Comparison of ENCODE assay signal across 12 mouse cellular contexts in the genomic region with DNA sequence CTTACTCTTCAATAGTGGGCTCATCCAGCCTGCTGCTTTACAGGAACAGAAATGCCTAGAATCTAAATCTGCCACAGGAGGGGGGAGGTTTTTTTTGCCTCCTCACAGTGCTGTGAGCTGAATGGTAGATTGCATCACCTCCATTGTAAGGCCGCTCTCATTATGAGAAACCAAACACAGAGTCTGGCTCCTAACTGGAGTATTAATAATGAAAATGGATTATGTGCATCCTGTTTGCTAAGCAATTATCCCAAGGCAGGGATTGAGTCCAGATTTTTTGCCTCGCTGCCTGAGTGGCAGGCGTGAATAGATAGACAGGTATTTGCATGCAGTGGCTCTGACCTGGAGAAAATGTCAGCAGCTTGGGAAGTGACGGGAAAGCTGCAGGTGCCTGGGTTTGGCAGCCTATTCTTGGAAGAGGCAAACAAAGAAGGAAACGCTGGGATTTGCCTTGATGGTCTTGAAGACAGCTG.
DNase-seq lines count a peak whose midpoint lies in the region; ATAC-seq lines count a peak whose summit lies in the region.
"Had no signal": no experiment of that assay in that cellular context is flagged by ENCODE, and none has a peak within 500 bp of the region (broad histone marks: within the 10 kb centered on the region; RNA-seq: fewer than 3 reads in every experiment).

No protein-coding gene starts in this region.

- WGBS in midbrain, embryonic 10.5 days = 48% methylated on average over 5 of the region's 5 CpGs
- 73% methylated on average over 5 of the region's 5 CpGs for WGBS in kidney, embryonic 16.5 days

- H3K4me1 ChIP-seq in midbrain, embryonic 10.5 days = peaks cover 15% of the 10 kb centered on the region
- H3K4me1 ChIP-seq in kidney, embryonic 16.5 days (ENCODE audit: insufficient read depth, low read length) = 0 out of 2 replicates have a peak, but pooled peaks cover 3% of the 10 kb centered on the region
- H3K4me1 ChIP-seq: liver, embryonic 12.5 days had no signal

- no peaks in the 10 kb centered on the region for H3K9me3 ChIP-seq in midbrain, embryonic 10.5 days (replicated peaks)
- H3K9me3 ChIP-seq in kidney, embryonic 16.5 days (ENCODE audit: low read length) = no peaks in the 10 kb centered on the region
- H3K9me3 ChIP-seq: liver, embryonic 12.5 days had no signal

- H3K27ac ChIP-seq in midbrain, embryonic 10.5 days (replicated peaks) = peak overlapping the region; percentile 46; the same call in 1 of the 2 replicates
- no peak overlapping the region for H3K27ac ChIP-seq in kidney, embryonic 16.5 days (ENCODE audit: low read length)
- H3K27ac ChIP-seq: gastrocnemius, adult 2 months; liver, embryonic 12.5 days had no signal

- DNase-seq in cerebellum, postnatal 14 days = peak; percentile 42 to 53
- no peak for DNase-seq in cerebellum, adult 8-10 months
- DNase-seq in right cerebral cortex, adult 2 months (ENCODE audit: low spot score in 2 of 2) = peak; percentile 11 to 22
- no peak for DNase-seq in right cerebral cortex, postnatal 25 days
- DNase-seq in midbrain, embryonic 10.5 days (ENCODE audit: low spot score) = no peak
- peak; percentile 5 for DNase-seq in retina, postnatal 7 days (ENCODE audit: low read depth, low spot score)
- DNase-seq in adipocyte (ENCODE audit: low spot score) = no peak
- DNase-seq: gastrocnemius, adult 2 months; lung, postnatal 10 days; thymus, postnatal 14 days had no signal

- no peak overlapping the region for H3K9ac ChIP-seq in kidney, embryonic 16.5 days (replicated peaks; ENCODE audit: low read length)
- H3K9ac ChIP-seq: liver, embryonic 12.5 days had no signal

- H3K27me3 ChIP-seq in midbrain, embryonic 10.5 days (ENCODE audit: low read depth, poor library complexity, severe bottlenecking) = no peaks in the 10 kb centered on the region
- no peaks in the 10 kb centered on the region for H3K27me3 ChIP-seq in kidney, embryonic 16.5 days (ENCODE audit: insufficient read depth, low read length)
- H3K27me3 ChIP-seq: liver, embryonic 12.5 days had no signal

- no peaks in the 10 kb centered on the region for H3K36me3 ChIP-seq in midbrain, embryonic 10.5 days
- H3K36me3 ChIP-seq in kidney, embryonic 16.5 days (ENCODE audit: insufficient read depth, low read length) = no peaks in the 10 kb centered on the region
- H3K36me3 ChIP-seq: liver, embryonic 12.5 days had no signal

- ATAC-seq in kidney, embryonic 16.5 days (ENCODE audit: low FRiP score, low TSS enrichment) = no peak
- ATAC-seq: liver, embryonic 12.5 days had no signal

- H3K4me3 ChIP-seq in midbrain, embryonic 10.5 days = no peak overlapping the region
- H3K4me3 ChIP-seq in kidney, embryonic 16.5 days (ENCODE audit: low read length) = no peak overlapping the region
- H3K4me3 ChIP-seq: gastrocnemius, adult 2 months; liver, embryonic 12.5 days had no signal

- H3K4me2 ChIP-seq in kidney, embryonic 16.5 days (replicated peaks; ENCODE audit: low read depth, low read length) = no peak overlapping the region
- H3K4me2 ChIP-seq: liver, embryonic 12.5 days had no signal

Comparison
In these comparisons a context has a peak if more than half of its experiments do, and no peak if none do; other contexts are left out.
1. DNase-seq: peak in cerebellum, postnatal 14 days (2 of 2), right cerebral cortex, adult 2 months (2 of 2) and retina, postnatal 7 days (single experiment); none in cerebellum, adult 8-10 months (single experiment), right cerebral cortex, postnatal 25 days (single experiment), midbrain, embryonic 10.5 days (single experiment) and adipocyte (single experiment).